Mouse (Mus musculus) liver, adult 2 months (tissue): ENCODE data around the gene Birc2. TPM values are rescaled to one million over a fixed set of nuclear protein-coding genes. Genes with fewer than 3 reads are reported as not detected.

ENCODE experiments used
- DNase-seq: peaks from one replicate; pipeline ENCODE4 v3.0.0-alpha.2; 2011; ENCODE audit warnings: low read depth, low spot score; ENCODE audit errors: extremely low read depth
- H3K27ac ChIP-seq: fragments of 200-500 bp; replicated peaks from 2 replicates; pipeline ENCODE4 v1.5.1; 2012; ENCODE audit warnings: low read depth, mild to moderate bottlenecking, control low read depth, inconsistent platforms, low read length; ENCODE audit not compliant: insufficient read depth
- H3K27me3 ChIP-seq: fragments of 200-500 bp; 2 replicates; pipeline ENCODE4 v1.6.1; 2012; ENCODE audit warnings: mild to moderate bottlenecking, moderate library complexity, low read length, inconsistent platforms; ENCODE audit not compliant: control insufficient read depth, insufficient read depth
- H3K36me3 ChIP-seq: fragments of 200-500 bp; 2 replicates; pipeline ENCODE4 v1.6.1; 2012; ENCODE audit warnings: low read length, inconsistent platforms; ENCODE audit not compliant: control insufficient read depth, insufficient read depth
- H3K4me1 ChIP-seq: fragments of 200-500 bp; 2 replicates; pipeline ENCODE4 v1.6.1; 2011; ENCODE audit warnings: low read length; ENCODE audit not compliant: control insufficient read depth, insufficient read depth
- H3K4me3 ChIP-seq: fragments of 200-500 bp; 2 replicates; pipeline ENCODE4 v1.5.1; 2011; ENCODE audit warnings: low read depth, mild to moderate bottlenecking, control low read depth, low read length, moderate library complexity; ENCODE audit not compliant: insufficient read depth
- H3K79me2 ChIP-seq: fragments of 200-500 bp; 2 replicates; pipeline ENCODE4 v1.6.1; 2012; ENCODE audit warnings: inconsistent platforms, mild to moderate bottlenecking, low read length, moderate library complexity; ENCODE audit not compliant: control insufficient read depth, insufficient read depth
- H3K9ac ChIP-seq: fragments of 200-500 bp; 2 replicates; pipeline ENCODE4 v1.6.1; 2012; ENCODE audit warnings: low read depth, mild to moderate bottlenecking, control low read depth, inconsistent platforms, low read length
- CTCF ChIP-seq: fragments of 200-500 bp; IDR thresholded peaks from 2 replicates; pipeline ENCODE4 v1.5.1; 2011; ENCODE audit warnings: low read depth, low read length, control low read depth
- POLR2A ChIP-seq: fragments of 200-500 bp; IDR thresholded peaks from 2 replicates; pipeline ENCODE4 v1.6.1; 2011; ENCODE audit warnings: low read length, control low read depth; ENCODE audit not compliant: insufficient read depth; ENCODE audit errors: extremely low read depth
- WGBS: fragments of 180-500 bp; shearing (Covaris S2); methylation state at CpG from one replicate; pipeline ENCODE4 v1.1.7; 2018; 5-methylcytosine and 5-hydroxymethylcytosine counted together
- polyA plus RNA-seq: library from polyadenylated mRNA; depleted of rRNA; stranded (reverse); fragments of >200 nt; gene quantifications from 2 replicates; pipeline ENCODE4 v1.2.3, GENCODE M21; 2012; rRNA removed
- total RNA-seq: library from RNA; depleted of rRNA; stranded (reverse); fragments of >200 nt; gene quantifications from 2 replicates; pipeline ENCODE4 v1.2.3, GENCODE M21; 2014; rRNA removed

The Birc2 gene
- total and polyA plus RNA-seq, 2 experiments = 10.8 to 28.8 TPM

- Histone ChIP-seq H3K27ac (no peak overlapping the region), H3K27me3 (no peaks in the 10 kb centered on the region), H3K36me3 (peaks cover 20% of the 10 kb centered on the region), H3K4me3 (no peak overlapping the region), H3K9ac (no peak overlapping the region), H3K79me2 (peaks cover 5% of the 10 kb centered on the region; the same call in 1 of the 2 replicates), H3K4me1 (no peaks in the 10 kb centered on the region; the same call in 1 of the 2 replicates)
- TF ChIP-seq CTCF (no peak), POLR2A (no peak)
- DNase-seq = no peak
- 96% methylated on average over 2 of the region's 2 CpGs for WGBS
Observed at GRCm38 (mm10) chr9:7772361-7772760, 64.5 kb downstream of the Birc2 start.

GRCm38 (mm10) chr9:7769491-7769890 is 67.4 kb downstream of the Birc2 start:
- peaks cover 6% of the 10 kb centered on the region for H3K4me1 ChIP-seq

GRCm38 (mm10) chr9:7769081-7769480 is 67.8 kb downstream of the Birc2 start:
- H3K4me1 ChIP-seq = peaks cover 7% of the 10 kb centered on the region
- H3K27me3 ChIP-seq = no peaks in the 10 kb centered on the region
- no peak overlapping the region for H3K9ac ChIP-seq
- DNase-seq = no peak
- H3K27ac ChIP-seq = no peak overlapping the region
- H3K79me2 ChIP-seq = peaks cover 6% of the 10 kb centered on the region; the same call in 1 of the 2 replicates
- peaks cover 20% of the 10 kb centered on the region for H3K36me3 ChIP-seq
- no peak overlapping the region for H3K4me3 ChIP-seq
- WGBS = 85% methylated on average over 4 of the region's 4 CpGs
- no peak for TF ChIP-seq POLR2A
- TF ChIP-seq CTCF = no peak

More at GRCm38 (mm10) chr9:7769491-7769890, 67.4 kb downstream of the Birc2 start:
- WGBS = 92% methylated on average over 5 of the region's 5 CpGs
- no peak for TF ChIP-seq CTCF
- TF ChIP-seq POLR2A = no peak
- Histone ChIP-seq H3K36me3 (peaks cover 20% of the 10 kb centered on the region), H3K79me2 (peaks cover 6% of the 10 kb centered on the region; the same call in 1 of the 2 replicates), H3K27me3 (no peaks in the 10 kb centered on the region), H3K9ac (no peak overlapping the region), H3K27ac (no peak overlapping the region), H3K4me3 (no peak overlapping the region)
- no peak for DNase-seq

Other genes starting within 250 kb of the Birc2 start
- under 0.01 TPM in 1 of 2 replicates, not detected in the other for gene Mmp20, start 208.8 kb downstream of the Birc2 start, total RNA-seq
- gene Mmp20, start 208.8 kb downstream of the Birc2 start, polyA plus RNA-seq = not detected in 2 replicates
- 0.13 and 0.55 TPM in 2 replicates for gene Mmp7, start 145.0 kb downstream of the Birc2 start, total RNA-seq
- gene Mmp7, start 145.0 kb downstream of the Birc2 start, polyA plus RNA-seq = not detected in 2 replicates
- 26.9 and 29.5 TPM in 2 replicates for gene Tmem123, start 73.0 kb downstream of the Birc2 start, total RNA-seq
- 15.8 and 21.3 TPM in 2 replicates for gene Tmem123, start 73.0 kb downstream of the Birc2 start, polyA plus RNA-seq
- gene Birc3, start 36.1 kb upstream of the Birc2 start, total RNA-seq = 20.3 and 23.7 TPM in 2 replicates
- 5.6 and 6.3 TPM in 2 replicates for gene Birc3, start 36.1 kb upstream of the Birc2 start, polyA plus RNA-seq
- 21.6 and 27.3 TPM in 2 replicates for gene Yap1, start 167.5 kb upstream of the Birc2 start, total RNA-seq
- gene Yap1, start 167.5 kb upstream of the Birc2 start, polyA plus RNA-seq = 27.9 and 32.0 TPM in 2 replicates
- gene Cfap300, start 205.8 kb upstream of the Birc2 start, total RNA-seq = 0.34 and 0.74 TPM in 2 replicates
- 0.17 and 0.20 TPM in 2 replicates for gene Cfap300, start 205.8 kb upstream of the Birc2 start, polyA plus RNA-seq